Mouse (Mus musculus) right cerebral cortex, adult 2 months (tissue): Measurements from ENCODE around the gene Mum1.

ENCODE experiments used
- DNase-seq, 2 experiments: peaks; one replicate each; pipeline ENCODE4 v3.0.0; 2021 to 2022; ENCODE audit warnings: low spot score in 2 of 2

The Mum1 gene

GRCm38 (mm10) chr10:80226416-80227165 lies at the start of gene Mum1:
Mum1 (plus strand) TSS chr10:80226434.
- peak; percentile 98 to 99 for DNase-seq

- DNase-seq: no peak
Measured at GRCm38 (mm10) chr10:80177441-80178279, 48.6 kb upstream of the Mum1 start.

GRCm38 (mm10) chr10:80179068-80180051 lies 46.9 kb upstream of the Mum1 start, which contains the start of gene Efna2:
Efna2 (plus strand) TSS chr10:80179482.
- DNase-seq: peak in 1 of 2 experiments; percentile 33

DNA sequence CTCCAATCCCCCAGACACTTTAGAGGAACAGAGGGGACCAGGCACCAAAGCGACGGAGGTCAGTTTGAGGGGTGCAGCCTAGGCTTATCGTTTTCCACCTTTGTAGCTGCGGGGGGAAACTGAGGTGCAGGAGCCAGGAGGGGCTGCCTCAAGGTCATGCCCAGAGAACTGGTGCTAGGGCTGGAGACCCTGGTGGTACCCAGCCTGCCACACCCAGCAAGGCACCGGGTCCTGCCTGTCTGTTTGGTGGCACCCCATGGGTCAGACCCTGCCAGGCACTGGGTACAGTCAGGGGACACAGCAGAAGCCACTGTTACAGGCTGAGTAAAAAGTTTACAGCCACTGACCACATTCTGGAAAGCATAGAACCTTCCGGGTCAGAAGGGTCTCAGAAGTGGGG lies 45.9 kb upstream of the Mum1 start:
- no peak for DNase-seq

- no peak for DNase-seq
Measured at GRCm38 (mm10) chr10:80180823-80181222, 45.4 kb upstream of the Mum1 start.

GRCm38 (mm10) chr10:80182547-80182946 lies 43.7 kb upstream of the Mum1 start:
- no peak for DNase-seq

DNA sequence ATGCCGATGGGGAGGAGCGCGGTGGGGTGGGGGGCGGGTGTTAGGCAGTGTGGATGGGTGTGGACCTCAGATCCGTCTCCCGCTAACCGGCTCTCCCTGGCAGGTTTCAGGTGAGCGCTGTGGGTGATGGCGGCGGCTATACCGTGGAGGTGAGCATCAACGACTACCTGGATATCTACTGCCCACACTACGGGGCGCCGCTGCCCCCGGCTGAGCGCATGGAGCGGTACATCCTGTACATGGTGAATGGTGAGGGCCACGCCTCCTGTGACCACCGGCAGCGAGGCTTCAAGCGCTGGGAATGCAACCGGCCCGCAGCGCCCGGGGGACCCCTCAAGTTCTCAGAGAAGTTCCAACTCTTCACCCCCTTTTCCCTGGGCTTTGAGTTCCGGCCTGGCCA lies 39.6 kb upstream of the Mum1 start:
- DNase-seq: no peak

GRCm38 (mm10) chr10:80187739-80188138 lies 38.5 kb upstream of the Mum1 start:
- no peak for DNase-seq

DNA sequence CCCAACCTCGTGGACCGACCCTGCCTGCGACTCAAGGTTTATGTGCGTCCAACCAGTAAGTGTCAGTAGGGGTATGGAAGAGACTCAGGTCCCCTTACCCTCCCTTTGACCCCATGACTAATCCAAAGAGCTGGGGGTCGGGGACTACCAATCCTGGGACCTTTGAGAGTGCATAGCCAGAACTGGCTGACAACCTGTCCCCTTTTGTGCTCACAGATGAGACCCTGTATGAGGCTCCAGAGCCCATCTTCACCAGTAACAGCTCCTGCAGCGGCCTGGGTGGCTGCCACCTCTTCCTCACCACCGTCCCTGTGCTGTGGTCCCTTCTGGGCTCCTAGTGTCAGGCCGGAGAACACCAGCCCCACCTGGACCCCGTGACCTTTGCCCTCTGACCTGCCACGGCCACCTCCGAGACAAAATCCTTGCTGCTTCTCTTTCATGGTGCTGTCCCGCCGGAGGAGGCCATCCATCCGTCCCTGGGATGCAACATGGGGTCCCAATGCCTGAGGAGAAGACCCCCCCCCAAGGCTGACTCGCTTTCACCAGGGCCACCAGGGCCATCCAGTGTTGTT lies 37.7 kb upstream of the Mum1 start:
- DNase-seq: no peak

GRCm38 (mm10) chr10:80189999-80190398 lies 36.2 kb upstream of the Mum1 start:
- DNase-seq: no peak

- DNase-seq: peak in 1 of 2 experiments; percentile 50
Measured at GRCm38 (mm10) chr10:80190491-80191051, 35.7 kb upstream of the Mum1 start.

DNA sequence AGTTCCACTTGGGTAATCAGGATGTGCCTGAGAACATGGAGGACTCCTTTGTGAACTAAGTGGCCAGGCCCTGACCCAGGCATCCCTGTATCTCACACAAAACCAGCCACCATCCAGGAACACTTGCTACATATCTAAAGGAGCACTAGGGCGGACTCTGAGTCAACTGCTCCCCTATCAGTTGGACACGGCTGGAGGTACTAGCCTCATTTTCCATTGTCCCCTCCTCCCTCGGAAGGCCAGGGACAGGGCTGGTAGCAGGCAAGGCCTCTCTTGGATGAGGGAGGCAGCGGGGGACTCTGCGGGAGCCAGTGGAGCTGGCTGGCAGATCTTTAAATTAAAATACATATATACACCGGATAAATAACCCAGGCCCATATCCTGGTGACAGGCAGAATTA lies 32.3 kb upstream of the Mum1 start:
- no peak for DNase-seq

- no peak for DNase-seq
Measured at GRCm38 (mm10) chr10:80194441-80194840, 31.8 kb upstream of the Mum1 start.

DNA sequence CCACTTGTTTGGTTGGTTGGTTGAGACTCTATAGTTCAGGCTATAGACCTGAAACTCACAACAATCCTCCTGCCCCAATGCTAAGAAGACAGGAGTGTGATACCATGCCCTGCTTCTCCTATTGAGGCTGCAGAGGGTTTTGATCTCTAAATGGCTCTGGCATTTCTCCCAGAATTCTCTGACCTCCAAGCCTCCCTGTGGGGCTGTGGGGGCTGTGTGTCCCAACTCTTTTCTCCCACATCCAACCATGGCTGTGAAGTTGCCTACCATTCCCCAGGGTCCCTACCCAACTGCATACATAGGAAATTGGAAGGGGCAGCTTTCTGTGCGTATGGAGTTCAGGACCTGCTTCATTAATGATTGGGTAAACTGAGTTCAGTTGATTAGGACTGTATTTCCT lies 30.1 kb upstream of the Mum1 start:
- no peak for DNase-seq

- no peak for DNase-seq
Measured at GRCm38 (mm10) chr10:80196778-80197581, 29.3 kb upstream of the Mum1 start.

DNA sequence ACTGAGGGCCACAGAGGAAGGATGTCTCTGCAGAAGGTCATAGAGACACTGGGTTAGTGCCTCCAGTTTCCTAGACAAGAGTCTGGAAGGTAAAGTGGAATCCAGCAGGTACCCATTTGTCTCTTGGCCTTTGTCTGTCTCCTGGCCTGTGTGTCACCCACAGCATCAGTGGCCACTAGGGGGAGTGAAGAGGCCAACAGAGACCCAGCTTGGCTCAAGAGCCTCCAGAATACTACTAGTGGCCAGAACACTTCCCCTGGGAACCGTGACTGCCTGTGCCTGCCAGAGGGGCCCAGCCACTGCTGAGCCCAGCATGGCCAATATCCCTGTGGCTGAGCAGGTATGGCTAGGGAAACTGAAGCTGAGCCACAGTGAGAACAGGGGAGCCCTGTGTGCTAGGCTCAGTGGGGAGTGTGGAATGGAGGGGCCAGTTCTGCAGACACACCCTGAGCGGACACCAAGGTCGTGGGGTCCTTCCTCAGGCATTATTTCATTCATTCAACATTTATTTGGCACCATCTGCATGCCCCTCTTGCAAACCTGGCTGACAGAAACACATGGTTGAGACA lies 26.7 kb upstream of the Mum1 start:
- peak; percentile 81 to 82 for DNase-seq

DNA sequence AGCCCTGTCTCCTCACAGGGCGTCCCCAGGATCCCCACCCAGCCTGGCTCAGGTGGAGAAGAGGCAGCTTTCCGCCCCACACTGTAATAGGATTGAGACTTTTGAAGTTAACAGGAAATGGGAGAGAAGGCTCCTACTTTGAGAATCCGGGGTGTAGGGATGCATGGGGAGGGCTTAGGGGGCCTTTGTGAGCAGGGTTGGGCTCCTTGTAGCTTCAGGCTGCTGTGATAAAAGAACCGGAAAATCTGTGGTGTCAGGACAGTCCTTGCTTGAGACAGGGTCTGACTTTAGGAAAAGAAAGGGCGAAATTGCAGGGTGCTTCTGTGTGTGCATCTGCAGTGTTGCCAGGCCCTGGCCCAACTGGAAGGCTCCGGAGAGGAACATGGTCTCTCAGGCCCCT lies 25.7 kb upstream of the Mum1 start:
- DNase-seq: no peak

GRCm38 (mm10) chr10:80204055-80204454 lies 22.2 kb upstream of the Mum1 start:
- no peak for DNase-seq

DNA sequence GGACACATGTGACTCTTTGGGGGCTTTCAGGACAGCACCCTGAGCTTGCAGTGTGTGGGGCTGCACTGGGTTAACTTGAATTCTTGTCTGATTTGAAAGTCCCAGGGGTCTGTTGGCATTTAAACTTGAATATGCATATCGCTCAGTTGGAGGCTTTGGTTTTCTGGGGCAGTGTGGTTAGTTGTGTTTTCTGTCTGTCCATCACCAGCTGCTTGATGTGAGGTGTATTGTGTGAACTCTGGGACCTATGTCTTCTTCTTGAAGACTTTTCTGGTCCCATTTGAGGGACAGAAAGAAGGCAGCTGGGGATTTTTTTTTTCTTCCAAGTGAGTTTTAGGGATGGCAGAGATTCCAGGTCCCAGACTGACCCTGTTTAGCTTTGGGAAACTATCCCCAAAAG lies 19.0 kb upstream of the Mum1 start:
- no peak for DNase-seq

DNA sequence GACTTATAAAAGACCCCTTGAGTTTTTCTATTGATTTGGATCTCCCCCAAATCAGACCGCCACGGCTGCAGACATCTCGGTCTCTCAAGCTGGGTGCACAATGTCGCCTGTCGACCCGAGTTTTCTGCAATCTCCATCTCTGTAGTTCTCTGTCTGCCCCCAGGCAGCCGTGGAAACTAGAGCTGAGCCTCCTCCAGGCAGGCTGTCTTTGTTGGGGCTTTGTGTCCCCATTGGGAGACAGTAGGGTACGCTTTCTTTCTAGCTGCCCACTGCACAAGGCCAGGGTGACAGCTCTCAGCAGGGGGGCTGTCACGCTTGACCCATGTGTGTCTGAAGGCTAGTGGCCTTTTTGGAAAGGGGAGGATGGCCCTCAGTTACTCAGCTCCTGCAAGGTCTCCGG lies 18.6 kb upstream of the Mum1 start:
- DNase-seq: no peak
